Mouse (Mus musculus) erythroblast, embryonic 14.5 days (primary cell): Measurements from ENCODE around the gene Set. TPM values are rescaled to one million over a fixed set of nuclear protein-coding genes. Genes with fewer than 3 reads are reported as not detected.

Experiments
- H3K27me3 ChIP-seq: 2 replicates; pipeline ENCODE4 v1.6.1; 2012; ENCODE audit warnings: inconsistent platforms; ENCODE audit not compliant: control insufficient read depth
- H3K36me3 ChIP-seq: 2 replicates; pipeline ENCODE4 v1.6.1; 2012; ENCODE audit warnings: mild to moderate bottlenecking, inconsistent platforms; ENCODE audit not compliant: control insufficient read depth
- H3K4me1 ChIP-seq: 2 replicates; pipeline ENCODE4 v1.6.1; 2012; ENCODE audit warnings: inconsistent platforms; ENCODE audit not compliant: control insufficient read depth
- H3K4me3 ChIP-seq: replicated peaks from 2 replicates; pipeline ENCODE3; 2012; ENCODE audit warnings: moderate library complexity, mild to moderate bottlenecking, inconsistent platforms
- H3K9me3 ChIP-seq: 2 replicates; pipeline ENCODE4 v1.6.1; 2012; ENCODE audit warnings: low read length, inconsistent platforms, mixed read lengths; ENCODE audit not compliant: control insufficient read depth
- GATA1 ChIP-seq: IDR thresholded peaks from 2 replicates; pipeline ENCODE4 v1.6.1; 2012; ENCODE audit warnings: low read length, inconsistent platforms, mixed read lengths
- TAL1 ChIP-seq: IDR thresholded peaks from 3 replicates; pipeline ENCODE4 v1.6.1; 2012; ENCODE audit warnings: low read length, inconsistent platforms, mixed read lengths
- polyA plus RNA-seq: library from polyadenylated mRNA; stranded (reverse); fragments of >175 nt; gene quantifications from 2 replicates; pipeline ENCODE4 v1.2.3, GENCODE M21; 2012

Set gene
- polyA plus RNA-seq: 11.7 and 14.7 TPM in 2 replicates

GRCm38 (mm10) chr2:30057223-30057904, at the start of gene Set:
Set (plus strand) TSS chr2:30057378.
- no peaks in the 10 kb centered on the region for H3K9me3 ChIP-seq
- H3K4me3 ChIP-seq: no peak within 1 kb of the TSS
- no peaks in the 10 kb centered on the region for H3K36me3 ChIP-seq
- peaks cover 17% of the 10 kb centered on the region for H3K27me3 ChIP-seq
- TF ChIP-seq TAL1 (no peak), GATA1 (no peak)
- H3K4me1 ChIP-seq: peaks cover 27% of the 10 kb centered on the region

GRCm38 (mm10) chr2:30009101-30009500, 48.1 kb upstream of the Set start:
- no peaks in the 10 kb centered on the region for H3K9me3 ChIP-seq
- peaks cover 14% of the 10 kb centered on the region; the same call in 1 of the 2 replicates for H3K36me3 ChIP-seq
- H3K4me1 ChIP-seq: no peaks in the 10 kb centered on the region
- H3K27me3 ChIP-seq: no peaks in the 10 kb centered on the region
- no peak overlapping the region for H3K4me3 ChIP-seq
- no peak for TF ChIP-seq GATA1
- no peak for TF ChIP-seq TAL1

DNA sequence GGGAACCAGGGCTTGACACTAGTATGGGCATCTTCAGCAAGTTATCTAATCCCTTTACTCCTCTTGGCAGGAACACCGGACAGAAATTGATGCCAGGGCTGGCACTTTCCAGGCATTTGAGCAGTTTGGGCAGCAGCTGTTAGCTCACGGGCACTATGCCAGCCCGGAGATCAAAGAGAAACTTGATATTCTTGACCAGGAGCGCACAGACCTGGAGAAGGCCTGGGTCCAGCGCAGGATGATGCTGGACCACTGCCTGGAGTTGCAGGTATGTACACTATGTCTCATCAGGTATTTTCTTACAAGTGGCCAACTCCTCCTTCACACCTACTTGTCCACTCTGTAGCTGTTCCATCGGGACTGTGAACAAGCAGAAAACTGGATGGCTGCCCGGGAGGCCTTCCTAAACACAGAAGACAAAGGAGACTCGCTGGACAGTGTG, 46.3 kb upstream of the Set start:
- Histone ChIP-seq H3K27me3 (no peaks in the 10 kb centered on the region), H3K4me1 (no peaks in the 10 kb centered on the region), H3K9me3 (no peaks in the 10 kb centered on the region), H3K36me3 (peaks cover 11% of the 10 kb centered on the region; the same call in 1 of the 2 replicates), H3K4me3 (no peak overlapping the region)
- no peak for TF ChIP-seq TAL1
- no peak for TF ChIP-seq GATA1

GRCm38 (mm10) chr2:30014326-30014966, 42.7 kb upstream of the Set start:
- peaks cover 12% of the 10 kb centered on the region; the same call in 1 of the 2 replicates for H3K36me3 ChIP-seq
- TF ChIP-seq GATA1: no peak
- TF ChIP-seq TAL1: no peak
- no peaks in the 10 kb centered on the region for H3K9me3 ChIP-seq
- H3K4me1 ChIP-seq: no peaks in the 10 kb centered on the region
- H3K4me3 ChIP-seq: no peak overlapping the region
- no peaks in the 10 kb centered on the region for H3K27me3 ChIP-seq

- Histone ChIP-seq H3K27me3 (no peaks in the 10 kb centered on the region), H3K4me1 (no peaks in the 10 kb centered on the region), H3K4me3 (no peak overlapping the region), H3K36me3 (peaks cover 32% of the 10 kb centered on the region), H3K9me3 (no peaks in the 10 kb centered on the region)
- TF ChIP-seq TAL1 (no peak), GATA1 (no peak)
Measured at GRCm38 (mm10) chr2:30025454-30025853, 31.7 kb upstream of the Set start.

DNA sequence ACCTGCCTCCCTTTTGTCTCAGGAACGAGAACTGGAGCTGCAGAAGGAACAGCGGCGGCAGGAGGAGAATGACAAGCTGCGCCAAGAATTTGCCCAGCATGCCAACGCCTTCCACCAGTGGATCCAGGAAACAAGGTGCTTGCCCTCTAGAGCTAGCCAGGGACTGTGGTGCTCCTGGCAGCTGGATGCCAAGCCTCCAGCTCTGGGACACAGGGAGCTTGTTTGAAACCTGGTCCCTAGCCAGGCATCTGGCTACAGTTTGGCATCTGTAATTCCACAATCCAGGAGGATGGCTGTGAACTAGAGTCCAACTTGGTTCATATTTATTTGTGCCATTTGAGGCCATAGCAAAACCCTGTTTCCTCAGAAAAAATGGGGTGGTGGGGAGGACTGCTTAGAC, 30.2 kb upstream of the Set start:
- H3K4me1 ChIP-seq: no peaks in the 10 kb centered on the region
- TF ChIP-seq GATA1 (no peak), TAL1 (no peak)
- H3K36me3 ChIP-seq: peaks cover 34% of the 10 kb centered on the region
- H3K4me3 ChIP-seq: no peak overlapping the region
- no peaks in the 10 kb centered on the region for H3K9me3 ChIP-seq
- H3K27me3 ChIP-seq: no peaks in the 10 kb centered on the region

DNA sequence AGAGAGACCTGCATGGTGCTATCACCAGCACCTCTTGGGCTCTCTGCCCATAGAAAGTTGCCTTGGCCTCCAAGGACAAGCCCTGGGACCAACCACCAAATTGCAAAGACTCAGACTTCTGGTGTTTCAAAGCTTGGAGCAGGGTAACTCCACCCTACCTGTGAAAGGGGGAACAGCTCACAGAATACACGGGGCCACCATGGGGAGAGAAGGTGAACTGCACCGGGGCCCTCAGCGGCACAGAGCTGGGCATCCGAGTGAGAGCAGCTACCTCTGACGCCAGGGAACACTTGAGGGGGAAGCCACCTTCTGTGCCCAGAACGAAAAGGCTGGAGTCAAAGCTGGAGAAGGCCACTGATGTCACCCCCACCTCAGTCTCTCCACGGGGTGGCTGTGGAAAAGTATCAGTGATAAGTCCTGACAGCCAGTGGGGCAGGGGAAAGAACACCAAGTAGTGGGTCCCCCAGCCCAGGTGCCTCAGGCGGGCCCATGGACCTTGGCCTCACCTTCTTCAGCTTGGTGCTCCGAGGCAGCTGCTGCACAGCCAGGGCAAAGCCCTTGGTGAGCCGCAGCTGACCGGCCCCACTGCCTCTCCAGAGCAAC, 24.8 kb upstream of the Set start:
- no peaks in the 10 kb centered on the region for H3K4me1 ChIP-seq
- TF ChIP-seq TAL1 (no peak), GATA1 (no peak)
- no peaks in the 10 kb centered on the region for H3K27me3 ChIP-seq
- H3K9me3 ChIP-seq: no peaks in the 10 kb centered on the region
- H3K4me3 ChIP-seq: no peak overlapping the region
- H3K36me3 ChIP-seq: peaks cover 26% of the 10 kb centered on the region

GRCm38 (mm10) chr2:30032957-30033356, 24.2 kb upstream of the Set start:
- Histone ChIP-seq H3K36me3 (peaks cover 26% of the 10 kb centered on the region), H3K9me3 (no peaks in the 10 kb centered on the region), H3K4me1 (no peaks in the 10 kb centered on the region), H3K4me3 (no peak overlapping the region), H3K27me3 (no peaks in the 10 kb centered on the region)
- TF ChIP-seq TAL1 (no peak), GATA1 (no peak)

- H3K27me3 ChIP-seq: no peaks in the 10 kb centered on the region
- no peaks in the 10 kb centered on the region for H3K9me3 ChIP-seq
- H3K36me3 ChIP-seq: peaks cover 2% of the 10 kb centered on the region; the same call in 1 of the 2 replicates
- H3K4me1 ChIP-seq: peaks cover 5% of the 10 kb centered on the region
- H3K4me3 ChIP-seq: no peak overlapping the region
- TF ChIP-seq GATA1: no peak
- no peak for TF ChIP-seq TAL1
Measured at GRCm38 (mm10) chr2:30037762-30038161, 19.4 kb upstream of the Set start.
